Mouse (Mus musculus) brain, embryonic 14.5 days (tissue): ENCODE measurements around the gene Hoxa11.

Experiments
- CTCF ChIP-seq: fragments of 200-500 bp; IDR thresholded peaks from 2 replicates; pipeline ENCODE4 v1.5.1; 2012; ENCODE audit warnings: inconsistent platforms, mild to moderate bottlenecking, moderate library complexity, borderline replicate concordance; ENCODE audit not compliant: insufficient read depth, insufficient read length; ENCODE audit errors: extremely low read depth
- POLR2A ChIP-seq: fragments of 200-500 bp; IDR thresholded peaks from 2 replicates; pipeline ENCODE4 v1.6.1; 2012; ENCODE audit warnings: mild to moderate bottlenecking, inconsistent platforms, borderline replicate concordance; ENCODE audit not compliant: poor library complexity, insufficient read depth, insufficient read length, severe bottlenecking; ENCODE audit errors: extremely low read depth

- no peak for TF ChIP-seq CTCF
- no peak for TF ChIP-seq POLR2A
Measured at GRCm38 (mm10) chr6:52291021-52291860, 45.6 kb upstream of the Hoxa11 start.
